Mouse (Mus musculus) inflammation-experienced regulatory T-cells, adult 6 months (primary cell): ENCODE data around the gene Igf1r. TPM values are rescaled to one million over a fixed set of nuclear protein-coding genes. Genes with fewer than 3 reads are reported as not detected.

Experiments
- ATAC-seq: one replicate; pipeline ENCODE4 v1.8.0; 2017
- polyA plus RNA-seq, 3 experiments: library from polyadenylated mRNA; unstranded; fragments of 100-300 nt; shearing (Covaris generic); gene quantifications; one replicate each; pipeline ENCODE4 v1.2.1; 2017

The Igf1r gene
- polyA plus RNA-seq, 3 experiments from 2014 or later, result 2.5 to 33.9 (median 25.9) TPM

DNA sequence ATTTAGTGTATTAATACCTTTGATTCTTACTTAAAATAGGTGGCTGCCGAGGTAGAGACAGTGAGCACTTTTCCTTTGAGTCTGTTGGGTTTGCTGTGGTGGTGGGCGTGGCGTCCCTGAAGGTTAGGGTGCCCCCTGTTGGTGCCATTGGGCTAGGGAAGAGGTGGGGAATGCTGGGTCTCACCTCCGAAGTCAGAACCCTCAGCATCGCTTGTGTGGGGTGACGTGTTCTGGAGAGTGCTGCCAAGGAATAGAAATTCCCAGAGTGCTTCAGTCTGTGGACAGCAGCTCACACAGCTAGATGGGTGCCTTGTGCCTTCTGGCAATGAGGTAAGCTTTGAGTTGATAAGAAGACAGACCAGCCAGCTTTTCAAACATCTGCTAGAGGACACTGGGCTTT lies 102.3 kb downstream of the Igf1r start:
- ATAC-seq, result no peak

DNA sequence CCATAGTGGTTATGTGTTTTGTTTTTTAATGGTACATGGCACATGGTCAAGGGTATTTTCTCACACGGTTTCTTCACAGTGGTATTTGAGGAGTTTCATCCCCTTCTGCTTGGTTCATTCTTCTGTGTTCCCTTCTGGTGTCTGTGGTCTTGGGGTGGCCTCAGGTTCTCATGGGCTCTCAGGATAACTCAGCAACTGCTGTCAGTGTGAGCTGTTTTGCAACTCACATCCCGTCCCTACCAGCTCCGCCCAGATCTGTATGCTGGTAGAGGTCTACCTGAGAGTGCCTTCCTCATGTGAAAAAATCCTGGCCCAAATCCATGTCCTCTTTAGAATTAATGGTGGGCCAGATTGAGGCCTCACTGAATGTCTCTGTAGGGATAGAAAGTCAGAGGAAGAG lies 104.4 kb downstream of the Igf1r start:
- no peak for ATAC-seq

DNA sequence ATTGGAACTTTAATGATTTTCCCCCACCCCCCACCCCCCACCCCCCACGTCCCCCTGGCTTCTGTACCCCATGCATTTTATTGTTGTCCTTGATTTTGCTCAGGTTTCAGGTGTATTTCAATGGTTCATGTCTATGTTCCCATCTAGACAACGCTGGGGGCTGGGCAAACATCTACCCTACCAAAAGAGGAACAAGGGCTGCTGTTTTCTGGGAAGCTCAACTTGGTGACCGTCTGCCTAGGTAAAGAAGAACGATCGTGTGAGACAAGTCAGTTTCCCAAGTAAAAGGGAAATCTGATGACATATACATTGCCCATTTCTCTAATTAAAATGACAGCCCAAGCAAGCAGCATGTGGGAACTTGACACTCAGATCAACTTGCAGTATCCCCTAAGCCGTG lies 107.1 kb downstream of the Igf1r start:
- no peak for ATAC-seq

DNA sequence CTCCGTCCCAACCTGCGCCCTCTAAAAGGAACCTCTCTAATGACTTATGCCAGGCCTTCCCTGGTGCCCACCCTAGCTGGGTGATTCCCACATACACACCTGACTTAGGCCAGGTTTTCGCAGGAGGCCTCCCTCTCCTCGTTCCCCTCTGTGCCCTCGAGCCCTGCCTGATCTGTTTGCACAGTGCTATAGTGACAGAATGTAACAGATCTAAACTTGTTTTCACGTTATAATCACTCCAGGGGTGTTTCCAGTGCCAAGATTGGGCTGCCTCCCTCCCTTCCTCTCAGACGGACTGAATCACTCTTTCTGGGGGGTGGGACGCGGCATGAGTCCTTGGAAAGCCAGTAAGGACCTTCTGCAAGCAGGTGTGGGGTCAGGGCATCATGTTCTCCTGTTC lies 108.8 kb downstream of the Igf1r start:
- no peak for ATAC-seq

DNA sequence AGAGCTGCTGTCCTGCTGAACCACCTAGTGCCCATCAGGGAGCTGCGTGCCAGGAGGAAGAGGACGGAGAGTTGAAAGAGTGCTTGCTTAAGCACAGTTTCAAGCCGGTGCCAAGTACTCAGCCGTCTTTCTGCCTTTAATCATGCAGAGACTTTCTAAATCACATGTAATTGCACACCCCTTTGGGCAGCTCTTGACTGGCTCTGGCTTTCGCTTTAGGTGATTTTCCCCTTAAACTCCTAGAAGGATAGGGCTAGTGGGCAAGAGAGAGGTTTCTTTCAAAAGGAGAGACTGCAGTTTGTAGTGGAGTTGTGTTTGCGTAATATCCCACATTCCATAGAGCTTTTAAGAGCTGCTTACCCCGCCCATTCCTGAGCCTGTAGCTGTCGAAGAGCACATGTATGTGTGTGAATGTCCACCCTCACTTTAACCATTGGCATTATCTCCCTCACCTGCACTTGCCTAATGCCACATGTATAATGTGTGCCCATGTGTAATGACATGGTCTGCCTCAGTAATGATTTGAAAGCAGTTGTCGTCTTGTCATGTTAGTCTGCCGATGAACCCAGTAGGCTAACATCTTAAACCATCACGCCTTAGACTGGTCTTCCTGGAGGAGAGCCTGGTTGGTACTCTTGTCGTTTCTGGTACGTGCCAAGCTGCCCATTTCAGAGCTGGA lies 109.7 kb downstream of the Igf1r start:
- no peak for ATAC-seq

DNA sequence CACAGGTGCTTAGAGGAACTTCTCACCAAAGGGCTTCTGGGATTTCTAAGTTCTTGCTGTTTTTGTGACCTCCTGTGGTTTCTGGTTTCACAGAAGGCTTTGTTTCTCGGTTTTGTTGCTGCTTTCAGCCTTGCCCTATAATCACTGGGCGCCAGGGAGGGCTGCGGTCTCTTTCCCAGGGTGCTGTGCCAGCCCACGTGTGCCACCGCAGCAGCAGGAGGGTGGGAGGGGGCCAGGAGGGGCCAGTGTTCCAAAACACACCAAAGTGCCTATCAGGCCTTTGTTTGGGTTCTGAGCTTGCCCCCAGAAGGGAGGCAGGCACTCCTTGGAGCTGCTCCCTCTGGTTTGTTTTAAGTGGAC lies 110.2 kb downstream of the Igf1r start:
- ATAC-seq, result no peak

DNA sequence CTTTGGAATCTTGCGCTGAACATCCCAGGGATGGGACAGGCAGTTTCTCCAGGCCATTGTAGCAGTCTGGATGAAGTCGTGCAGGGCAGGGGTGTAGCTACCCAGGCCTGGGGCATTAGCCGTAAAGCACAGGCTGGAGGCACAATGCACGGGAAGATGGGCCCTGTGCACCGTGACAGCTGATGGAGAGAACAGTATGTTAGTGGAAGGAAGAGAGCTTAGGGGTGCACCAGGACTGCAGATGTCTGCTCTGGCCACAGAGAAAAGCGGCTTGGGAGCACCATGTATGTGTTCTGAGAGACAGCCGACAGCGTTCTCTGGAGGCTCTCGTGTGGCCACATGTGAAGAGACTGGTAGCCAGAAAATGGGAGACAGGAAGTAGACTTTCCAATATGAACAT lies 111.1 kb downstream of the Igf1r start:
- ATAC-seq, result no peak

DNA sequence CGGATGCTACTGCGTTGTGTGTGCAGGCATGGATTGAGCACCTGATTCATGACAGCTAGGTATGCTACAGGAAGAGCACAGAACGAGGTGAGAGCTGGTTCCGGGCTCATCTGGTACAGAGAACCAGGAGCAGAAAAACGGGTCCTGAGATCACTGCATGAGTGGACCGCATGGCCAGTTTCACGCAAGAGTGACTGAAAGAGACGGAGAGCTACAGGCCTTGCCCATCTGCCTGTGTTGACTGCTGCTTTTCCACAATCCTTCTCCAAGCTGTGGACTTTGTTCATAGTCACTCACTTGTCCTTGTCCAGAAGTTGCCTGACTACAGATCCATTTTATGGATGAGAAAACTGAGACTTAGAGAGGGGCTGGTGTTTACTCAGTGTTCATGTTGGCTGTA lies 111.5 kb downstream of the Igf1r start:
- no peak for ATAC-seq

DNA sequence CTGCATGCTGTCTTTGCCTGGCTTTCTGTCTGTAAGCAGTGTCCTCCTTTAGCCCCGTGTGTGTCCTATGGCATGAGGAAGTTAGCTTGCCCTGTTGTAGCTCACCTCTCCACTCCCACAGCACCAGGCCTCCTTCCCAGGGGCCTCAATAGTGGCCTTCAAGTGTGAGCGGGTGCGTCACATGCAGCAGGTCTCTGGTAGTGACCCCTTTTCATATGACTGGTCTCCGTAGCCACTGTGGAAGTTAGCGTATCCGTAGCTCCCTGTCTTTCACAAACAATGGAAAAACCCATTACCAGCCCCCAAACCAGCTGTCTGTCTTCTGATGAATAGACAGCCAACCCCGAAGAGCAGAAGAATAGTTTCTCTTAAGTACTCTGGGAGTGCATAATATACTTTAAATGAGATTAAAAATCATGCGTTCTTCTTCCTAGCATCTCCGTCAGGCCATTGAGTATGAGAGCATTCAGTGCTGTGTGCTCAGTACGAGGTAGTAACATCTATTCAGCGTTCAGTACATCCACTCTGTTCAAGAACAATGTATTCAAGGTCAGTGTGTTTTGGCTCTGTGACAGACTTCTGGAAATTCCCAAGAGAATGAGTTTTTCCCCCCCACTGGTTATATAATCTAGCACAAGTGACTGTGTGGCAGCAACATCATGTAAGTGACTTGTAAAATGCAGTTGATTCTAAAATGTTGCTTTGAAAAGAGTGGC lies 112.2 kb downstream of the Igf1r start:
- no peak for ATAC-seq

DNA sequence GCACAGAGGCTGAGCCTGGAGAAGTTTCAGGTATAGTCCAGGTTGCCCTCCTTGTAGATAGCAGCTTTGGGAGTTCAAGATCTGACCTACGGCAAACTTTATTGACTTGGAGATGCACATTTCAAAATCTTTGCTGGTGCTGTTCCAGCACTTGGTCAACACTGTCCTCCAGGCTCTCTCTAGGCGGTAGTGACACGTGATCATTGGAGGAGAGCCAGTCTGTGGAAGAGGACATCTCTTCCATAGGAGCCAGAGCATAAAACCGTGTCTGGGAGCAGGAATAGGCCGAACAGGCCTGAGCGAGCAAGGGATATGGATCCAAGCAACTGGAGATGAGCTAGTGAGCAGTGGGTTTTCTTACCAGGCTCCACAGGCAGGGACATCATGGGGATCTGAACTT lies 113.3 kb downstream of the Igf1r start:
- no peak for ATAC-seq

DNA sequence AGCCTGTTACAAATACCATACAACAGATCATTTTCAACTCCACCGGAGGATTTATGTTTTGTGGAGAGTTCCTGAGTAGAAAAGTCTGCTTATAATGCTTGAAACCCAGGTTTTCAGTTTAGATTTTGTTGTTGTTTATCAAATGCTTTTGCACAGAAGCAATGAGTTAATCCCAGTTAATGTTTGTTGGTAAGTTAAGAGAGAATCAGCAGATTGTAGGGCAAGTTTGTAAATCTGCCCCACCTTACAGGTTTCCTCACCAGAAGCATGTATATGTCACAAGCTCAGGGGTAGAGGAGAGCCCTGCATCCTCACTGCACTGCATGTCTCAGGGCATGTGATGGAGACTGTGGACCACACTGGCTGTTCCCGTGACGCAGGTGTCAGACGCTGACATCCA lies 114.7 kb downstream of the Igf1r start:
- no peak for ATAC-seq

DNA sequence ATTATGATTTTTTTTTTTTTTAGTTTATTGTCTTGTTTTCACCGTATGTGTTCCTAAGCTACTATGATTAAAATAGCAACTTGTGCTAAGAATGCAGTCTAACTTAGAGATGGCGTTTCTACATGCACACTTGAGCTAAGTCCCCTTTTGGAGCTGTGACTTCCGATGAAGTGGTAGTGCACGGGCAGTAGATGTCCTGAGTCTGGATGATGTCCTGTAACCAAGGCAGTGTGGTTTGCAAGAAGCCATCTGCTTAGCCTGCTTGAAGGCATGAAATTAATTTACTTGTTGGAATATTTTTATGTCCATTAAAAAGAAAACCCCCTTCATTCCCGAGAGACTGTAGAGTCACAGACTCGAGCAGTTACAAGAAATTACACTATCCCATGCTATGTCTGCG lies 116.7 kb downstream of the Igf1r start:
- no peak for ATAC-seq

DNA sequence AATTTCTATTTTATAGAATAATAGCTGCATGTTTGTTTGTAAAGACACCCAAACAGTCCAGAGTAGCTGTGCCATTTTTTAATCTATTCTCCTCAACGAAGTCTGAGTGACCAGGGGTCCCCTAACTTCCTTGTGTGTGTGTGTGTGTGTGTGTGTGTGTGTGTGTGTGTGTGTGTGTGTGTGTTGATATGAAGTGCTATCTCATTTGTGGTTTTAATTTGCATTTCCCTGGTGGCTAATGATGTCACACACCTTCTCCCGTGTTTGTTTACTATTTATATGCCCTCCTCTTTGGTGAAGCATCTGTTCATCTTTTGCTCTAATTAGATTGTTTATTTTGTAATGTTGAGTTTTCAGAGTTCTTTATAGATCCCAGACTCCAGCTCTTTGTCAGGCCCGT lies 117.4 kb downstream of the Igf1r start:
- no peak for ATAC-seq

DNA sequence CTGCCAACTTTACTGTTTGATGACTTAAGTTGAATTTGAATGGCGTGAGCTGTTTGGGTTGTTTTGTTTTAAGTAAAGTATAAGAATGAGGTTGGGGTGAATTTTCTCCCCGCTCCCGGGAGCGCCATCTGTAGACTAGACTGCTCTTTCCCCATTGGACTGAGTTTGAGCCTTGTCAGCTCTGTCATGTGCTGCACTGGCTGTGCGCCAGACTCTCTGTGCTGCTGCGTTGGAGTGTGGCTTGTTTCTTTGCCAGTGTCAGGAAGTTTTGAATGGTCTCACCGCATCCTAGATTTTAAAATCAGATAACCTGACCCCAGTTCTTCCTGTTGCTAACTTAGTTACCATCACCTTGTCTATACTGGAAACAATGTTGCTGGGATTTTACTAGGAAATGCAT lies 118.0 kb downstream of the Igf1r start:
- peak; percentile 88 for ATAC-seq

DNA sequence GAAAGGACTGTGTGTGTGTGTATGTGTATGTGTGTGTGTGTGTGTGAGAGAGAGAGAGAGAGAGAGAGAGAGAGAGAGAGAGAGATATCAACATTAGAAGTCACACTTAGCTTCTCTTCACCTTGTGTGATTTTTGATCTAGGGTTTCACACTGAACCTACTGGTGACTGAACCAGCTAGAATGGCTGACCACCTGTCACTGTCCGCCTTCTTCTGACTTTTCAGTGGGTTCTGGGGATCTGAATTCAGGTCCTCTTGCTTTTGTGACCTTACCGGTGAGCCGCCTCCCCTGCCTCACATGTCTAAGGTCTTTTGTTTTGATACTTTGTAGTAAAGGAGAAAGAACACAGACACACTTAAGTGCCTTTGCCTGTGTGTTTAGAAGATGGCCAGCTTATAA lies 118.4 kb downstream of the Igf1r start:
- no peak for ATAC-seq

DNA sequence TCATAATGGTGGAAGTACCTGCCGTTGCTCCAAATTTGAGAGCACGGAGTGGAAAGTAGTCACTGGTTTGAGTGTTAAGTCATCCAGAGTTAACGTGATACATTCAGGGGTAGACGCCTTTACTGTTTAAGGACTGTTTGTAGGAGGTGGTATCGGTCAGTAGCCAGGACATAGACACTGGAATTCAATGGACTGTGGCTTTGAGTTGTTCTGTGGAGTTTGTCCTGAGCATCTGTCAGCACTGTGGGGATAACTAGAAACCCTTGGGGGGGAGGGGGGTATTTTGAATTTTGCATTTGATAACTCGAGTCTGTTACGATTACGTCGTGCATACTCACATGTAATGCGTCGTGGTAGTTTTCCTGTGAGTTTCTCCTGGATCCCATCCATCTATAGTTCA lies 119.1 kb downstream of the Igf1r start:
- no peak for ATAC-seq

DNA sequence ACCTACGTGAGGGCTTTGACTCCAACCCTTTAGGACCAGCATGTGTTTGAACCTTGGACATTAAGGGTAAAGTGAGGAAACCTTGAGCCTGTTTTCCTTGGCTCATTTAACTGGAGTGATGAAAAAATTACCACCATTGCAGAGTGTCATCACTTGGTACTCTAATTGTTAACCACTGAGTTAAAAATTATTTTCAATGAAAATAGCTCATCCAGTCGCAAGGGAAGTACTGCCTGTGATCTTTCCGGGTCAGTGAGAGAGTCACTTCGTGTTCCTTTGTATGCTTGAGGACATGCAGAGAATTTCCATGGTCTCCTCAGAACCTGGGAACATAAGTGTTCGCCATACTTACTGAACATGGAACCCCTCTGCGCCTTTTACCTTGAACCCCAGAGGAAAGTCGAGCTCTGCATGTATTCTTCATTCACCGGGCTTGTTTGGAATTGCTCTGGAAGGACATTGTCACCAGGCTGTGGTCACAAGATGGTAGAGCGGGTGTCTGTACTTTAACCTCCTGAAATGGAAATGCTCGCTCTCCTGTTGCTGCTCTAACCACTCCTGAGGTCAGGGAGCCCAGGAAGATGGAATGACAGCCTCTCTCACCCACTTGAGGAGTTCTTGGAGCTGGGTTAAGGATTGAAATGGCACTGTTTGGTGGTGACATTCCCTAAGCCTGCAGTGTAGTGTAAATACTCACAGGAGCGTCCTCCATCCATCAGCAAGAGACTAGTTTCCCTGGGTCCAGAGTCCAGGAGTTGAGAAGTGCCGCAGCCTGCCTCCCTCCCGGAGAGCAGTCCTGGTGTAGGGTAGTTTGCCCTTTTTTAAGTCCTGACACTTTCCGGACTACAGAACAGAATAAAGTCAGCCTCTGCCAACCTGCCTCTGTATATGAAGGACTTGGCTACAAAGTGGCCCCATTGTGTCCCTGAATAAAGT lies 120.2 kb downstream of the Igf1r start:
- ATAC-seq, result no peak

DNA sequence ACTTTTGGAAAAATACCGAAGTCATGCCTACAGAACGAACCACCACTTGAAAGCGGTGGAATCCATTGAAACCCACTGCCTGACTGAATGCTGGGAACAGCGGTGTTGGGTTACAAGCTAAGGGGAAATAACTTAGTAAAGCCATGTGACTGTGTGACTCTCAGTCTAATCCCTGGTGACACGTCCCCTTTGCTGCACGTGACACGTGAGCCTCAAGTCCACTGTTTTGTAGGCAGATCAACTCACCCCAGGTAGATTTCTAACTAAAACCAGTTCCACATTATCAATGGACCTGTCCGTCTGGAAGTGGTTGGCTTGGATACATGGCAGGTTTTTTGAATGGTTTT lies 120.8 kb downstream of the Igf1r start:
- no peak for ATAC-seq

DNA sequence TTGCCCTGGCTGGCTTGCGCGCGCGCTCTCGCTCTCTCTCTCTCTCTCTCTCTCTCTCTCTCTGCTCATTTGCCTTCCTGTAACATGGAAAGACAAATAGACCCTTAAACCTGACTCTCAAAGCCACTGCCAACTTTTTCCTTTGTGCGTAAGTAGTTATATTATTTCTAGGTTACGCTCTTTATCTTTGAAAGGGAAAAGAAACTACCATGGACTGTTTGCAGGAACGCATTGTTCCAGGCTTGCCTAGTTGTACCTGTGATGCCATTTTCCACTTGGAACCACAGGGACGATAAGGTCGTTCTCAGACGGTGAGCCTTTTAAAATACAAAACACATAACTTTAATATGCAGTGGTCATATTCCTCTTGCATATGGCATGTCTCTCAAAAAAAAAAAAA lies 122.1 kb downstream of the Igf1r start:
- no peak for ATAC-seq

DNA sequence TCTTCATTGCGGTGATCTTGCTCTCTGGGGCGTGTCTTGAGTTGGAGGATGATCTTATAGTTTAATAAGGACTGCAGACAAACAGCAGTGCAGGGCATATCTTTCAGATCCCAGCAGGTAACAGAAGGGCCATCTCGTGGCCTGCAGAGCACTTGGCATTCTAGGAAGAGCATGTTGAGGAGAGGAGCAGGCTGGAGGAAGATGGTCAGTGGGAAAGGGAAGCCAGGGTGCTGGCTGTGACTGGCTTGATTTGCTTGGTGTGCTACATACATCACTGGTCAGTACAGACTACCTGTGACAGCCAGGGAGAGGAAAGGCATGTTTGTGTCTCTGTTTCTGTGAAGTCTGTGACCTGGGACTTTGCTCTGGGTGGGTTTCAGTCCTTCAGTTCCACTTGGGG lies 122.8 kb downstream of the Igf1r start:
- ATAC-seq, result no peak

DNA sequence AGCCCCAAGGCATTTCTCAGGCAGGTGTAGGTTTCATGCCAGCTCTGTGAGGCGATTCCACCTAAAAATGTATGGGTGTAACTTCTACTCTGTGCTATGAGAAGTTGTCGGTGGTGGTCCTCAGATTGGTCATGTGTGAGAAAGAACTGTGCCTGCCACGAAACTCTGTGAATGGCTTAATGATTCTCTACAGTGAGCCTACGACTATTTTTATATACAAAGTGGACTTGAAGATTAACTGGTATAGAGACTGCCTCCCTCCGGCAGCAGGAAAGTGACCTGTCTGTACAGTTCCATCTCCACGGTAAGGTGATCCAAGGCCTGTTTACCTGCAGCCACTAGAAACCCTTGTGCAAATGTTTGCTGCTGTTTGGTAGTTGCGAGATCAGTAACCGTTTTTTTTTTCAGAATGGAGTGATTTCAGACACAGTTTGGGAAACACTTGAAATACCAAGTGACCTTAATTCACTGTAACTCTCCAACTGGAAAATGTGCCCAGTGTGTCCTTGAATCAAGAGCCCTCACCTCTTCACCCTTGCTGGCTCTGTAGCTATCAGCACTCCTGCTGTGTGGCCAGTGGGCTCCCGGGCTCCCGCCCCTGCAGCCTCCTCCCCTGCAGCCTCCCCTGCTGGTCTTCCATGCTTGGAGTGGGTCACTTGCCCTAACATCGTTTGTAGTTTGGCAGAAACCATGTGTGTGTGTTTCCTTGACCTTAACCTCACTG lies 127.7 kb downstream of the Igf1r start:
- no peak for ATAC-seq

DNA sequence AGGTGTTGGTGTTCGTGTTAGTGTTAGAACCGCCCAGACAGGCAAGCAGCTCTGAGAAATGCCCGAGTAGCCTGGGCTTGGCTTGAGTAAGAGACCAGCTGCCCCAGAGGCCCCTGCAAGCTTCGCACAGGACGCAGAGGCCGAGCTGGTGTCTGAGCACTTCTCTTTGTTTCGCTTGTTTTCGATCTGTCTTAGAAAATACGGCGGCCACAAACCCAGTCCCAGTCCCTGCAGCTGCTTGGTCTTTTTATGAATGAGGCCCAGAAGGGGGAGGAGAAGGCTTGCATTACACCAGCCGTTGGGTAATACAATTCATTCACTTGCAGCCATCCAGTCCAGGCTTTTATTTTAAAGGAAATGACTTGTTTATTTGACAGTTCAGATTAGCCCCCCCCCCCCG lies 132.7 kb downstream of the Igf1r start:
- ATAC-seq, result no peak

DNA sequence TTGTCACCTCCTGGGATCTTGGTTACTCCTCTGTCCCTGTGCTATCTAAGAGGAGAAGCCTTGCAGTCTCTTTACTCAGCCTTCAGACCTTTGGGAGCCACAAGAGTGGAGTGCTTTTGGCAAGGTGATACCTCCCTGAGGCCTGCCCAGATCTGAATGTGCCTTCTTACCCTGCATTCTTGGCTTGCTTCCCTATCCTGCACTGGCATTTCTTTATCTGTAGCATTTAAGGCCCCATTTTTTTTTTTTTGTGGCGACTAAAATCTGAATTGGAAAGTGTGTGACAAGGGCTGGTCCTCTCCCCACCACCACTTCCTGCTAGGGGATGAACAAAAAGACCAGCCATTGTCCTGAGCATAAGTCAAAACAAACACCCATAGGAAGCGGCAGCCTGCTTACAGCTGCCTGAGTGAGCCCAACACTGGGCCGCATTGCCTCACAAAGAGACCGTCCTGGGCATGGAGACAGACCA lies 133.3 kb downstream of the Igf1r start:
- ATAC-seq, result peak; percentile 21
